Mouse (Mus musculus): ENCODE results near the gene Zfp286. TPM values are rescaled to one million over a fixed set of nuclear protein-coding genes. Genes with fewer than 3 reads are reported as not detected.

The Zfp286 gene
- polyA plus RNA-seq, 1 experiment from 2014 or later: 34.0 TPM

Other genes with a start within 250 kb of the Zfp286 start
- 3,778 and 3,810 TPM in 2 replicates for gene Ubb, start 238.3 kb downstream of the Zfp286 start, polyA plus RNA-seq (2016; fragmentation: Nextera tagmentation; extraction: Ambion mirVana)
- gene Trpv2, start 215.0 kb downstream of the Zfp286 start, polyA plus RNA-seq (2016; fragmentation: Nextera tagmentation; extraction: Ambion mirVana): 10.9 and 12.7 TPM in 2 replicates
- 12.8 and 16.6 TPM in 2 replicates for gene Lrrc75a, start 140.9 kb downstream of the Zfp286 start, polyA plus RNA-seq (2016; fragmentation: Nextera tagmentation; extraction: Ambion mirVana)
- gene Mmgt2, start 140.8 kb downstream of the Zfp286 start, polyA plus RNA-seq (2016; fragmentation: Nextera tagmentation; extraction: Ambion mirVana): 36.4 and 39.9 TPM in 2 replicates
- gene Zfp287, start 57.6 kb downstream of the Zfp286 start, polyA plus RNA-seq (2016; fragmentation: Nextera tagmentation; extraction: Ambion mirVana): 20.4 and 21.1 TPM in 2 replicates
- not detected in 2 replicates for gene Gm10428, start 36.4 kb downstream of the Zfp286 start, polyA plus RNA-seq (2016; fragmentation: Nextera tagmentation; extraction: Ambion mirVana)
- gene Trim16, start 30.8 kb upstream of the Zfp286 start, polyA plus RNA-seq (2016; fragmentation: Nextera tagmentation; extraction: Ambion mirVana): 4.5 and 6.1 TPM in 2 replicates
- gene Fbxw10, start 57.6 kb upstream of the Zfp286 start, polyA plus RNA-seq (2016; fragmentation: Nextera tagmentation; extraction: Ambion mirVana): 0.45 and 0.64 TPM in 2 replicates
- gene Tvp23b, start 90.0 kb upstream of the Zfp286 start, polyA plus RNA-seq (2016; fragmentation: Nextera tagmentation; extraction: Ambion mirVana): 45.1 and 46.1 TPM in 2 replicates
- not detected in 2 replicates for gene Cdrt4, start 161.7 kb upstream of the Zfp286 start, polyA plus RNA-seq (2016; fragmentation: Nextera tagmentation; extraction: Ambion mirVana)

Data from midbrain, embryonic 12.5 days (tissue).